Mouse (Mus musculus): Measurements from ENCODE around the gene Cnnm3.
"Not testable (repeated sequence)": the region's sequence is repeated elsewhere in the genome, so short reads cannot be mapped to it uniquely, and the experiment has no call there.

The Cnnm3 gene

DNA sequence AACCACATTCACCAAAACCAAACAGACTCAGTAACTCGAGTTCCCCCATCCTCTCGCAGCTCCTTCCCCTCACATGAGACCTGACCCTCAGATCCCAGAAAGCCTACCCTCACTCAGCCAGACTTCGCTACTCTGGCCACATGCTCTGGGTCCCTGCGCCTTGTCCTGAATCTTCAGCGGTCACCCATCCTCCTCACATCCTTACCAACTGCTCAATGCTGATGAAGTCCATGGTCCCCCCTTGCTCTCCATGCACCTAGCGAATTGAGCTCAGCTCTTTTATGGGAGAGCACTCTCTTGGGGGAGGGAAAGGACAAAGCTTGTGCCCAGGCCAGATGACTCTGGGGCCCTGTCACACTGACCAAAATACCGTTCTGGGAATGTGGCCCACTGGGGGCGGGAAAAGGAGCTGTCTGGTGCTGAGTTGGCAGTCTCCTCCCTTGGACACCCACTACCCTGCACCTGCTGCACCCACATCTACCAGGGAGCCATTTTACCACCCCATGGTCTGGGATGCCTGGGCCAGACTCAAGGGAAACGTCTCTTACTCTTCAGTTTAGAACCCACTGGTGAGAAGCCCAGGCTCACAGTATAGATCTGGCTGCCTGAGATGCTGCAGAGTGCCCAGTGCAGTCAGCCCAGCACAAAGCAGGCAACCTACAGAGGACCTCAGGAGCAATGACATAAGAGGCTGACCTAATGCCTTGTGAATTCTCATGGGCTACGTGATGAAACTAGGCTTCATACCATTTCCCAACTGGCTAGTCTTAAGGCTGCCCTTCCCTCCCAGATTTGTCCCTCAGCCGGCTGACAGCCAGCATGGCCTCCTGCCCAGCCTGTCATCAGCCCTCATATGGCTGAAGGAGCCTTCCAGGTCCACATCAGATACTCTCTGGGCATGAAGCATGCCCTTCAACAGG is 24.1 kb downstream of the Cnnm3 start:
- DNase-seq (ENCODE audit: low read depth, low spot score), result no peak

- no peak for DNase-seq (ENCODE audit: low read depth, low spot score)
Measured at GRCm38 (mm10) chr1:36536397-36536728, 24.7 kb downstream of the Cnnm3 start.

DNA sequence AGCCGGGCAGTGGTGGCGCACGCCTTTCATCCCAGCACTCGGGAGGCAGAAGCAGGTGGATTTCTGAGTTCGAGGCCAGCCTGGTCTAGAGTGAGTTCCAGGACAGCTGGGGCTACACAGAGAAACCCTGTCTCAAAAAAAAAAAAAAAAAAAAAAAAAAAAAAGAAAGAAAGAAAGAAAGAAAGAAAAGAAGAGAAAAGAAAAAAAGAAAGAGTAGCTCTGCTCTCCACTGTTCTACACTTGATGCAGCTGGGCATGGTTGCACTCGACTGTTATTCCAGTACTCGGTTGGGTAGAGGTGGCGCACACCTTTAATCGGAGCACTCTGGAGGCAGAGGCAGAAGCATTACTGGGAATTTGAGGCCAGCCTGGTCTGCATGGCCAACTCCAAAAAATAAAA is 25.1 kb downstream of the Cnnm3 start, which contains the start of gene Ankrd23:
Gene Ankrd23, minus strand, starts transcription at position 101 of the 400 bp plus-strand sequence.
- DNase-seq (ENCODE audit: low read depth, low spot score), result not testable (repeated sequence)

- DNase-seq (ENCODE audit: low read depth, low spot score), result no peak
Measured at GRCm38 (mm10) chr1:36538727-36539126, 27.1 kb downstream of the Cnnm3 start.

DNA sequence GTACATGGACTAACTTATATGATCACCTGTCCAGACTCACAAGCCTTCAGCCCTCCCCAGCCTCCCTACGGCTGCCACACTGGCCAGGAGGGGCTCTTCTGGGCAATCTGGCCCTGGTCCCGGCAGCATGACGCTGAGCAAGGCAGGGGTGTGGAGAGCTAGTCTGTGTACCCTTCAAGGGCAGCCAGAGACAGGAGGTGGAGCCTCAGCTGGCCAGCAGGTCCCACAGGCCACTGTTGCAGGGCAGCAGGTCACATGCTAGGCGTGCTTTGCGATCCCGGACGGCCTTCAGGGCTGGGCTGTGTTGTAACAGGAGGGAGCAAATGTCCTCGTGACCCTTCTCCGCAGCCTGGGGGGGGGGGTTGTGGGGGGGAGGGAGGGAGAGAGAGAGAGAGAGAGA is 27.5 kb downstream of the Cnnm3 start, which contains the start of gene Gm42417:
Gene Gm42417, minus strand, starts transcription at position 244 of the 400 bp plus-strand sequence.
- DNase-seq (ENCODE audit: low read depth, low spot score), result no peak

- DNase-seq (ENCODE audit: low read depth, low spot score), result no peak
Measured at GRCm38 (mm10) chr1:36540132-36540531, 28.5 kb downstream of the Cnnm3 start.

- DNase-seq (ENCODE audit: low read depth, low spot score), result no peak
Measured at GRCm38 (mm10) chr1:36540807-36541206, 29.1 kb downstream of the Cnnm3 start.

DNA sequence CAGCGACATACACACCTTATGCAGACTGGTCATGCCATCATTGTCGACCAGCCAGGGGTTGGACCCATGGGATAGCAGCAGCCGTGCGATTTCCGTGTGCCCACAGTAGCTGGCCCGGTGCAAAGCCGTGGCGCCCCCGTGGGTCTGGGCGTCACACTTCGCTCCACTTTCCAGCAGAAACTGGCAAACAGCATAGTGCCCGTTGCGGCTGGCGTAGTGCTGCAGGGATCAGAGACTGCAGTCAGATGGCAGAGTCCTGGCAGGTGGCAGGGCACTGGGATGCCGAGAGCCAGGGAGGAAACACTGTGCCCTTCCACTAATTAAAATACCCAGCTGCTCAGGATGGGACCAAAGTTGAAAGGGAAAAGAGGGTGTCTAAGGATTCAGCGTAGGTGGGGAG is 30.2 kb downstream of the Cnnm3 start:
- DNase-seq (ENCODE audit: low read depth, low spot score), result no peak

DNA sequence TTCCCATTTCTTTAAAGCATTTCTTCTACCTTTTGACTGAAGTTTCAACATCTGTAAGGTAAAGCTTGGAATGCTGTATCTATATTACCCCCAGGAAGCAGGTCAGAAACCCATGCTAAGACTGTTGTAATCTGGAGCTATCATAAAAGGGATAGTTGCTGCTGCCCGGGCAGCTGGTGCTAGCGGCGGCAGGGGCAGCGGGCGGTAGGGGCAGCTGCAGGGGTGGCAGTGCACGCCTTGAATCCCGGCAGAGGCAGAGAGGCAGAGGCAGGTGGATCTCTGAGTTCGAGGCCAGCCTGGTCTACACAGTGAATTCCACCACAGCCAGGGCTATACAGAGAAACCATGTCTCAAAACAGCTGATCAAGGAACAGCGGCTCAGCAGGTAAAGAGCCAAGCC is 31.3 kb downstream of the Cnnm3 start:
- DNase-seq (ENCODE audit: low read depth, low spot score), result no peak

- DNase-seq (ENCODE audit: low read depth, low spot score), result peak; percentile 50
Measured at GRCm38 (mm10) chr1:36545382-36545781, 33.7 kb downstream of the Cnnm3 start.

- peak; percentile 83 for DNase-seq (ENCODE audit: low read depth, low spot score)
Measured at GRCm38 (mm10) chr1:36545845-36546600, 34.4 kb downstream of the Cnnm3 start.

DNA sequence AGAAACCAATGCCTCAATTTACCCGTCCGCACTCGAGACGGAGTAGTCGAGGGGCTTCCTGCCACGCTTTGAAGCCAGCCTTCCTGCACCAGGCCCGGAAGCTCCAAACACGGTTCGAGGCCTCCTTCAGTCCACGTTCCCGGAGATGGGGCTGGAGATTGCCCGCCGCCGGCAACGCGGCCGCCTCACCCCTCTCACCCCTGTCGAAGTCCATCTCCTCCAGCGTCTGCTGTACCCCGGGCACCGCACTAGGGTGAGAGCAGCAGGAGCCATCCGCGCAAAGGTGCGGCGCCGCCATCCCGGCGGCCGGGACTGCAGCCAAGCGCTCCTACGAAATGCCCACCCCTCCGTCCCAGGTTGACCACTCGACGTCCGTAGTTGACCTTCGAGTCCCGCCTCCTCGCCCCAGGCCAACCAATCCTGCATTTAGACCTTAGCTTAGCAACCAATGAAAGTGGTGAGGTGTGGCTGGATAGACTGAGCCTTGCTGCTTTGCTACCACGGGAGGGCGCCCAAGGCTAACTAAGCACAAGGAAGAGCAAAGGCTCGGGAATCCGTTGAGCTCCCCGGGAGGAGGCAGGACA is 35.3 kb downstream of the Cnnm3 start, which contains the start of gene Ankrd39:
Gene Ankrd39, minus strand, starts transcription at position 558 of the 584 bp plus-strand sequence.
- DNase-seq (ENCODE audit: low read depth, low spot score), result peak; percentile 100

DNA sequence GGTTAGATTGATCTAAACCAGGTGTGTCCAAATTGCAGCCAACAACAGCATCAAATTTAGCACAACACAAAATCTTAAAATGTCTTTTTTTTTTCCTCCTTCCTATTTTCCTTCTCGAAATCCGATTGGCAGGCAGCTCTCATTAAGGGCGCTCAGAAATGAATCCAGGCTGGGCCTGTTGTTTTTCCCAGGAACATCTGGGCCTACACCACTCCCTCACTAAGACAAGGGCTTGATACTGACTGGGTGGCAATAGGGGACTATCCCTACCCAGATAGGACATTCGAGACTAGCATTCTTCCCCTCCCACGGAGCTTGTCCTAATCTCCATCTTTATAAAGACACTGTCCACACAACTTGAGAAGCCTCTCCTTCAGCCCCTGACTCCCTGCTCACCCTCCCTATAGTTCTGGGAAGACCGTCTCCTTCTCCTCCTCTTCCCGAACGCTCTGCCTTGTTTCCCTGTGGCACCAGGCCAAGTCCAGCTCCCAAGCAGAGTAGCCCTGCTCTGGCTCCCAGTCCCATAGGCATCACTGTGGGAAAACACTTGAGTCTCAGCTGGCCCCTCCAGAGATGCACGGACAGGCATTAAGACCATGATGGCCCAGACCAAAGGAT is 36.4 kb downstream of the Cnnm3 start:
- DNase-seq (ENCODE audit: low read depth, low spot score), result no peak

- no peak for DNase-seq (ENCODE audit: low read depth, low spot score)
Measured at GRCm38 (mm10) chr1:36548771-36549170, 37.1 kb downstream of the Cnnm3 start.

DNA sequence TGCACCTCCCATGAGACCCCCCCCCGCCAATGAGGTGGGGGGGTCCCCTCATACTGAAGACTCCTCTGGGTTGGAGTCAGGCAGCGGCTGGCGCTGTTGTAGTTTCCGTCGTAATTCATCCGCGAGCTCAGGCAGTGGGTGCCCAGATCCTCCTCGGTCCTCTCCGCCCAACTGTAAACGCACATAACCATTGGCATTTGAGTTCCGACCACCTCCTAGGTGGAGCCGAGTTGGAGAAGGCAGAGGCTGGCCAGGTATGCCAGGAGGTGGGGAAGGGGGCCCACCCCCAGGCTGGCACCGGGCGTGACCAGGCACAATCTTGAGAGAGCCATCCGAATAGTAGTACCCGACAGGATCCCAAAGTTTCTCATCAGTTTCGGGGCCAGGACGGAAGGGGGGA is 37.8 kb downstream of the Cnnm3 start:
- DNase-seq (ENCODE audit: low read depth, low spot score), result no peak

GRCm38 (mm10) chr1:36550075-36550863 is 38.6 kb downstream of the Cnnm3 start:
- DNase-seq (ENCODE audit: low read depth, low spot score), result no peak

- no peak for DNase-seq (ENCODE audit: low read depth, low spot score)
Measured at GRCm38 (mm10) chr1:36551904-36552303, 40.2 kb downstream of the Cnnm3 start.

- DNase-seq (ENCODE audit: low read depth, low spot score), result no peak
Measured at GRCm38 (mm10) chr1:36552506-36552905, 40.8 kb downstream of the Cnnm3 start.

DNA sequence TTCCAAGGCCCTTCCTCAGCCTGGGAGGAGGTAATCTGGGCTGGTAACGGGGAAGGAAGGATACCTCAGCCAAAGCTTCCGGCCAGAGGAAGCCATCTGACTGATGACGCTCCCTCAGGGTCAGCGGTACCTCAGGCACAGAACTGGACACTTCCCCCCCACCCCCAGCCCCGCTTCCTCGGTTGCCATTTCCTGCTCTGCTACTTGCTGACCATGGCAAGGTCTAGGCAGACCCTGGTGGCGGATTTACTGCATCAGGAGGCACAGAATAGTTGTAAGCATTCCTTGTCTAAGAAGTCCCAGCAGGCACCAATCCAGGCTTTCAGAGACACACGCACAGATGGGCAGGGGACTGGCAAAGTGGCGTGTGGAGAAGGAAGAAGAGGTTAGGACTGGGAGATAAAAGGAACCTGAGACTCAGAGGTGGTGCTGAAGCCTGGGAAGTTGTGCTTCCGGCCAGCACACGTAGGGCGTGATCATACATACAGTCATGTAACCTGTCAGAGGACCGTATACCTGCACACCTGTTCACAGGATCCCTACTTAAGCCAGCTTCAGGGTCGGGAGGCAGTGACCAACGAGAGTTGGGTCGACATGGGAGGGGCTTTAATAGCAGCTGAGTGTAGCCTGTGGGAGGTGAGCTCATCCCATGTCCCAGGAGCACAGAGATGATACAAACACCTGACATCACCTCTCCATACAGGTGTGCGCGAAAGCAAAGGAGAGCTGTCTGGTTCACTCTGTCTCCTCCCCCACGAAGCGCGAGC is 43.1 kb downstream of the Cnnm3 start:
- no peak for DNase-seq (ENCODE audit: low read depth, low spot score)

DNA sequence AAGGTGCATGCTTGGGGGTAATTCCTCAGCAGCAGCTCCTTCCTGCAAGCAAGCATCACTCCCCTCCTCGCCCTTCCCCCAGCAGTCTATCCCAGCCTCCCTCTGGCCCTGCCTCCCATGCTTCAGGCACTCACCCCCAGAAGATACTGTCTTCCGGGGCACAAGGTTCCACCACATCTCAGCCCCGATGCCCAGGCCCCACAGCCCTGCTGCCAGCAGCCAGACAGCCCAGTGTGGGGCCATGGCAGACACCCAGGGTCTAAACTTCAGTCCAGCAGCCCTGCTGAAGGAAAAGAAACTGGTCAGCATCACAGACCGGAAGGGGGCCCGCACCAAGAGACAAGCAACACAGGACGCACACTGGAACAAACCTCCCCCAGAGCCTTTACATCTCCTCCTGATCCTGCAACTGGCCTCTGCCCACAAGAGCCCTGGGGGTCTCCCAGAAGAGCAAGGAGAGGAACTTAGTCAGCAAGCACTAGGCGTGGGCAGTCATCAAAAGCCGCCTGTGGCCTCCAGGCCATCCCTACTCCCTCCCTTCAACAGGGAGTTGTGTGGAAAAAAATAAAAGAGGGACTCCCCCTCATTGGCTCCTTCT is 44.2 kb downstream of the Cnnm3 start:
- DNase-seq (ENCODE audit: low read depth, low spot score), result no peak
